Comparison of ENCODE assay signal across 8 mouse cellular contexts in the genomic region with DNA sequence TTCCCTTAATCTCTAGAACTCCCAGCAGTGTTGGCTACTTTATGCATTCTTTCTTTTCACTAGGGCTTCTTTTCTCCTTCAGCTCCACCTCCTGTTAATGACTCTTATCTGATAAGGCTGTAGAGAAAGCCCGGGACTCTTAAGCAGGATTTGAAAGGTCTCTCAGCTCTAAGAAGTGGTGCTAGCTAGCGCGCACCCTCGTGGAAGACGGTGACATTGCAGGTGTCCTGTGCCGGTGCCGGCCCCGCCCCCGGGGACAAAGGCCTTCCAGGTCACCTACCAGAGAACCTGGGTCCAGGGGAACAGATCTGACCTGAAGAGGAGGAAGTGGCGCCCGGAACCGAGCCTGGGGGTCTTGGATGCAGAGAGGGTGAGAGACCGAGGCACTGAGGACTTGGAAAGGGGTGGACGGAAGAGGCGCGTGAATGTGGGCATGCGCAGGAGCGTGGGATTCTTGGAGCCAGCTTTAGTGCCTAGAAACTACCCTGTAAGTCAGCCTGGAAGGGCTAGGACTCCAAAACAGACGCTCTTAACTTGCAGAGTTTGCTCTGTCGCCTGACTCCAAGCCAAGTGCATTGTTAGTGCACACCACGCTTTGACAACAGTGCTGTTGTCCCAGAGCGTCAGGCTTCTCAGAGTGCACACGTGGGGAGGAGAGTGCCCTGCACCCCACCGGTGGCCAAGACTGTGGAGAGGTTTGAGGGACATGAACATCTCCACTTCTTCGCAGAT. TPM values are rescaled to one million over a fixed set of nuclear protein-coding genes. Genes with fewer than 3 reads are reported as not detected.
DNase-seq lines count a peak whose midpoint lies in the region; ATAC-seq and TF ChIP-seq lines count a peak whose summit lies in the region.

A gene (plus strand): TSS at position 253 of the 732 bp plus-strand sequence.

- no peaks in the 10 kb centered on the region for H3K9me3 ChIP-seq in E14TG2a.4 (ENCODE audit: low read length)
- no peaks in the 10 kb centered on the region for H3K9me3 ChIP-seq in forebrain, embryonic 12.5 days
- H3K9me3 ChIP-seq in neural tube, embryonic 14.5 days (ENCODE audit: control insufficient read depth, low read length) = no peaks in the 10 kb centered on the region

- intact Hi-C loops in heart, postnatal 14 days (cut with DNase I) = loop anchor here (5.0 kb wide), 1 partner anchor 158 kb away; no protein-coding TSS in a partner anchor

- peak within 1 kb of the TSS; percentile 51; the same call in 1 of the 2 replicates for H3K27ac ChIP-seq in forebrain, embryonic 12.5 days
- peak within 1 kb of the TSS; percentile 41 for H3K27ac ChIP-seq in neural tube, embryonic 14.5 days (ENCODE audit: low read depth, low read length)

- peaks cover 44% of the 10 kb centered on the region for H3K4me1 ChIP-seq in E14TG2a.4 (replicated peaks; ENCODE audit: low read depth, low read length)
- H3K4me1 ChIP-seq in forebrain, embryonic 12.5 days = peaks cover 23% of the 10 kb centered on the region
- peaks cover 3% of the 10 kb centered on the region; the same call in 1 of the 2 replicates for H3K4me1 ChIP-seq in neural tube, embryonic 14.5 days (ENCODE audit: control insufficient read depth, insufficient read depth, low read length)

- peak within 1 kb of the TSS; percentile 83 for H3K4me3 ChIP-seq in E14TG2a.4 (replicated peaks; ENCODE audit: low read length)
- H3K4me3 ChIP-seq in forebrain, embryonic 12.5 days (replicated peaks) = peak within 1 kb of the TSS; percentile 54
- peak within 1 kb of the TSS; percentile 46 for H3K4me3 ChIP-seq in neural tube, embryonic 14.5 days (ENCODE audit: low read depth, low read length)

- H3K4me2 ChIP-seq in forebrain, embryonic 12.5 days = peak within 1 kb of the TSS; percentile 75
- peak within 1 kb of the TSS; percentile 78 for H3K4me2 ChIP-seq in neural tube, embryonic 14.5 days (ENCODE audit: low read depth, low read length)

- DNase-seq in c-Kit-positive CD71-positive TER-119-positive erythroid progenitor cells, embryonic 14.5 days (ENCODE audit: low spot score) = peak; percentile 79
- peak; percentile 83 to 89 for DNase-seq in heart, postnatal 14 days
- peak; percentile 70 for DNase-seq in large intestine, adult 2 months (ENCODE audit: low read depth, low spot score)
- peak; percentile 84 to 88 for DNase-seq in lung, adult 18-20 months
- DNase-seq in testis, postnatal 10 days (ENCODE audit: low spot score) = peak; percentile 90

- H3K9ac ChIP-seq in forebrain, embryonic 12.5 days = peak within 1 kb of the TSS; percentile 64
- peak within 1 kb of the TSS; percentile 53 for H3K9ac ChIP-seq in neural tube, embryonic 14.5 days (replicated peaks; ENCODE audit: low read depth, low read length)

- peak; percentile 75 for ATAC-seq in forebrain, embryonic 12.5 days (ENCODE audit: low FRiP score)
- ATAC-seq in neural tube, embryonic 14.5 days (ENCODE audit: low read depth) = peak; percentile 76

- H3K27me3 ChIP-seq in E14TG2a.4 (ENCODE audit: insufficient read depth, low read length) = no peaks in the 10 kb centered on the region
- H3K27me3 ChIP-seq in forebrain, embryonic 12.5 days = peaks cover 10% of the 10 kb centered on the region
- H3K27me3 ChIP-seq in neural tube, embryonic 14.5 days (ENCODE audit: control insufficient read depth, insufficient read depth, low read length) = no peaks in the 10 kb centered on the region

- TF ChIP-seq CTCF in E14TG2a.4 (conservative IDR thresholded peaks at IDR 0.05; ENCODE audit: low read length) = peak; percentile 86

- 1% methylated on average over 25 of the region's 25 CpGs for WGBS in forebrain, embryonic 12.5 days
- 1% methylated on average over 25 of the region's 25 CpGs for WGBS in large intestine, adult 2 months
- under 1% methylated on average over 25 of the region's 25 CpGs for WGBS in neural tube, embryonic 14.5 days

- H3K36me3 ChIP-seq in E14TG2a.4 (ENCODE audit: insufficient read depth, low read length) = peaks cover 26% of the 10 kb centered on the region
- H3K36me3 ChIP-seq in forebrain, embryonic 12.5 days (replicated peaks) = peaks cover 9% of the 10 kb centered on the region; the same call in 1 of the 2 replicates
- no peaks in the 10 kb centered on the region; the same call in 1 of the 2 replicates for H3K36me3 ChIP-seq in neural tube, embryonic 14.5 days (ENCODE audit: control insufficient read depth, insufficient read depth, low read length)

RNA-seq across cellular contexts. Expression of the gene that starts here (rescaled TPM):
- 26.0 and 28.0 TPM in 2 replicates for polyA plus RNA-seq in forebrain, embryonic 12.5 days (2016; fragmentation: Nextera tagmentation; extraction: Ambion mirVana)
- 10 to 100 TPM; 10.2 to 11.6 TPM for total RNA-seq in heart, postnatal 14 days (2021)
- 32.1 and 38.6 TPM in 2 replicates for polyA plus RNA-seq in large intestine, adult 2 months (2012; rRNA removed)
- 8.6 and 10.9 TPM in 2 replicates for polyA plus RNA-seq in neural tube, embryonic 14.5 days (2014; fragmentation: Nextera tagmentation; extraction: Ambion mirVana)

Comparison
In these comparisons a context has a peak if more than half of its experiments do, and no peak if none do; other contexts are left out.
1. Peak in every context shown above with its lines: DNase-seq, ATAC-seq, H3K4me3 ChIP-seq and H3K27ac ChIP-seq.